Mouse (Mus musculus): ENCODE measurements at regions not wholly inside any gene's neighbourhood (a gene's known extent, or its start where the extent isn't known, plus 50 kb on each side); places are given as distances from the start of the nearest gene placed in this dataset.

GRCm38 (mm10) chr13:83762484-83762883 lies 258.6 kb downstream of the Mef2c start:
- TF ChIP-seq CTCF (IDR thresholded peaks at IDR 0.05; ENCODE audit: extremely low read depth, insufficient read depth, insufficient read length, insufficient replicate concordance) (no peak), POLR2A (IDR thresholded peaks at IDR 0.05; ENCODE audit: low read depth, low read length) (no peak)
